Mouse (Mus musculus): ENCODE results near the gene Spata6. TPM values are rescaled to one million over a fixed set of nuclear protein-coding genes. Genes with fewer than 3 reads are reported as not detected.

Gene Spata6
- 39.4 TPM for polyA plus RNA-seq (2017; shearing (Covaris generic))

DNA sequence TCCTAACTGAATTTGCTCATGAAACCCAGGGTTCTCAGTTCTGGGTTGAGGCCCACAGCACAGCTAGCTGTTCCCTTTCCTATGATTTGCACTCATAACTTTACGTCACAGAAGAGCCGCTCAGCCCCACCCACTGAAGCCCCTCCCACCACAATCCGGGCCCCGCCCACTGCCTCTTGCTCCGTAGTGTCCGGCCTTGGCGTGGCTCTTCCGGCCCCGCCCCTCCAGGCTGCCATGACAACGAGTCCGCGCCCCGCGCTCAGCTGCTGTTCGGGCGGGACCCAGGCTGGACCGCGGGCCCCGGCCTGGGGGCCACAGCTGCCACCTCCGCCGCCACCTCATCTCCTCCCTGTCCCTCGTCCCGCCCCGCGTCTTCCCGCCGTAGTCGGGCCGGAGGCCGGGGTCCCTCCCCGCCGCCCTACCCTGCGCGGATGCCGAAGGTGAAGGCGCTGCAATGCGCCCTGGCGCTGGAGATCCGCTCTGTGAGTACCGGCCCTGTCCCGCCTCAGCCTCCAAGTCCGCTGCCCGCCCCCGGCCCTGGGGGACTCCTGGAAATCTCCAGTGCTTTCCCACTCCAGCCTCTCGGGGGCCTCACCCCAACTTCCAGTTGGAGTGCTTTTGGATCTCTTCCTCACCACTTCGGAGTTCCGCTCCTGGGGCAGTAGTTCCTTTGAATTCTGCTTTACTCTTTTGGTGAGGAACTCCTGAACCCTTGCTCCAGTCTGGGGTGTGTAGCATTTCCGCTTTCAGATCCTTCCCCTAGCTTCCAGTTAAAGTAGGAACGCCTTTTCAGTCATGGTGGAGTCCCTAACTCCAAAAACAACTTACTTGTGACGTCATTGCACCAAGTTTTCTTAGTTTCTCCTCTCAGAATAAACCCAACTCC, at the start of gene Spata6:
TSS of gene Spata6 (plus strand) at position 209 of the 886 bp plus-strand sequence.

Other genes with a start within 250 kb of the Spata6 start
- not detected for gene Slc5a9, start 182.9 kb downstream of the Spata6 start, polyA plus RNA-seq (2017; shearing (Covaris generic))
- gene Skint8, start 199.4 kb downstream of the Spata6 start, polyA plus RNA-seq (2017; shearing (Covaris generic)): not detected